Mouse (Mus musculus): ENCODE data around the gene Rad50.

Gene Rad50

GRCm38 (mm10) chr11:53706934-53707717 lies at the start of gene Rad50:
TSS of gene Rad50 (minus strand) at chr11:53707319.
- peak; percentile 77 for DNase-seq (ENCODE audit: low read depth, low spot score)

- DNase-seq (ENCODE audit: low read depth, low spot score) = no peak
These were observed 48.0 kb upstream of the Rad50 start for GRCm38 (mm10) chr11:53755011-53755595.

- no peak for DNase-seq (ENCODE audit: low read depth, low spot score)
These were observed 42.7 kb upstream of the Rad50 start for GRCm38 (mm10) chr11:53749716-53750352.

GRCm38 (mm10) chr11:53749306-53749705 lies 42.2 kb upstream of the Rad50 start:
- DNase-seq (ENCODE audit: low read depth, low spot score) = no peak

- DNase-seq (ENCODE audit: low read depth, low spot score) = no peak
These were observed 41.5 kb upstream of the Rad50 start for GRCm38 (mm10) chr11:53748614-53749013.

- DNase-seq (ENCODE audit: low read depth, low spot score) = no peak
These were observed 40.9 kb upstream of the Rad50 start for GRCm38 (mm10) chr11:53747985-53748384.

- DNase-seq (ENCODE audit: low read depth, low spot score) = no peak
These were observed 38.1 kb upstream of the Rad50 start for GRCm38 (mm10) chr11:53745260-53745659.

- no peak for DNase-seq (ENCODE audit: low read depth, low spot score)
These were observed 35.2 kb upstream of the Rad50 start for GRCm38 (mm10) chr11:53742353-53742752.

- DNase-seq (ENCODE audit: low read depth, low spot score) = no peak
These were observed 30.4 kb upstream of the Rad50 start for GRCm38 (mm10) chr11:53737573-53737946.

- DNase-seq (ENCODE audit: low read depth, low spot score) = no peak
These were observed 29.9 kb upstream of the Rad50 start for GRCm38 (mm10) chr11:53736771-53737572.

- peak; percentile 49 for DNase-seq (ENCODE audit: low read depth, low spot score)
These were observed 28.6 kb upstream of the Rad50 start for GRCm38 (mm10) chr11:53735682-53736245.

- no peak for DNase-seq (ENCODE audit: low read depth, low spot score)
These were observed 28.0 kb upstream of the Rad50 start for GRCm38 (mm10) chr11:53734970-53735681.

- DNase-seq (ENCODE audit: low read depth, low spot score) = no peak
These were observed 27.3 kb upstream of the Rad50 start for GRCm38 (mm10) chr11:53734431-53734830.

GRCm38 (mm10) chr11:53733824-53734223 lies 26.7 kb upstream of the Rad50 start:
- DNase-seq (ENCODE audit: low read depth, low spot score) = no peak

GRCm38 (mm10) chr11:53732244-53732643 lies 25.1 kb upstream of the Rad50 start:
- DNase-seq (ENCODE audit: low read depth, low spot score) = no peak

- DNase-seq (ENCODE audit: low read depth, low spot score) = no peak
These were observed 24.3 kb upstream of the Rad50 start for GRCm38 (mm10) chr11:53731457-53731856.

- no peak for DNase-seq (ENCODE audit: low read depth, low spot score)
These were observed 13.6 kb upstream of the Rad50 start, which contains the start of gene Il5 for GRCm38 (mm10) chr11:53720715-53721114. TSS of gene Il5 (plus strand) at chr11:53720794.

- no peak for DNase-seq (ENCODE audit: low read depth, low spot score)
These were observed 12.6 kb upstream of the Rad50 start for GRCm38 (mm10) chr11:53719701-53720100.

- DNase-seq (ENCODE audit: low read depth, low spot score) = no peak
These were observed 545 bp upstream of the Rad50 start for GRCm38 (mm10) chr11:53707718-53708009.

- no peak for DNase-seq (ENCODE audit: low read depth, low spot score)
These were observed 734 bp downstream of the Rad50 start for GRCm38 (mm10) chr11:53706236-53706933.
